Mouse (Mus musculus) A20 (cell line): ENCODE data around the gene Gm4922.

Experiments used
- DNase-seq: peaks from one replicate; pipeline ENCODE4 v3.0.0-alpha.2; 2011; ENCODE audit warnings: low read depth, low spot score

Gm4922 gene

GRCm38 (mm10) chr10:18786693-18787092 lies at the start of gene Gm4922:
Gene Gm4922, minus strand, starts transcription at chr10:18786793.
- DNase-seq, result no peak

- DNase-seq, result peak; percentile 39
These were observed 49.3 kb upstream of the Gm4922 start for GRCm38 (mm10) chr10:18835684-18836479.

- no peak for DNase-seq
These were observed 47.8 kb upstream of the Gm4922 start for GRCm38 (mm10) chr10:18834389-18834788.

- no peak for DNase-seq
These were observed 45.2 kb upstream of the Gm4922 start for GRCm38 (mm10) chr10:18831823-18832222.

GRCm38 (mm10) chr10:18830359-18830758 lies 43.8 kb upstream of the Gm4922 start:
- no peak for DNase-seq

- no peak for DNase-seq
These were observed 41.3 kb upstream of the Gm4922 start for GRCm38 (mm10) chr10:18827936-18828335.

GRCm38 (mm10) chr10:18826107-18826506 lies 39.5 kb upstream of the Gm4922 start:
- DNase-seq, result no peak

GRCm38 (mm10) chr10:18825143-18825542 lies 38.5 kb upstream of the Gm4922 start:
- no peak for DNase-seq

GRCm38 (mm10) chr10:18816560-18816959 lies 30.0 kb upstream of the Gm4922 start:
- DNase-seq, result no peak

- DNase-seq, result no peak
These were observed 25.2 kb upstream of the Gm4922 start for GRCm38 (mm10) chr10:18811751-18812150.

- no peak for DNase-seq
These were observed 3.5 kb upstream of the Gm4922 start for GRCm38 (mm10) chr10:18790063-18790462.

GRCm38 (mm10) chr10:18788601-18789000 lies 2.0 kb upstream of the Gm4922 start:
- DNase-seq, result no peak

GRCm38 (mm10) chr10:18777546-18777945 lies 9.0 kb downstream of the Gm4922 start:
- no peak for DNase-seq

GRCm38 (mm10) chr10:18772537-18773179 lies 13.9 kb downstream of the Gm4922 start:
- DNase-seq, result no peak

GRCm38 (mm10) chr10:18769909-18770308 lies 16.7 kb downstream of the Gm4922 start:
- peak; percentile 22 for DNase-seq

GRCm38 (mm10) chr10:18760241-18760640 lies 26.4 kb downstream of the Gm4922 start:
- peak; percentile 52 for DNase-seq

GRCm38 (mm10) chr10:18750057-18750456 lies 36.5 kb downstream of the Gm4922 start:
- DNase-seq, result no peak

GRCm38 (mm10) chr10:18743286-18744142 lies 43.1 kb downstream of the Gm4922 start, which contains the start of gene Arfgef3:
Gene Arfgef3, minus strand, starts transcription at chr10:18743949.
- no peak for DNase-seq

- DNase-seq, result no peak
These were observed 44.5 kb downstream of the Gm4922 start for GRCm38 (mm10) chr10:18742086-18742485.

- no peak for DNase-seq
These were observed 45.6 kb downstream of the Gm4922 start for GRCm38 (mm10) chr10:18741024-18741423.
